Mouse (Mus musculus) embryonic fibroblast, embryonic 13.5 days (primary cell): Measurements from ENCODE around the gene Mroh2a.

Experiments used
- CTCF ChIP-seq: IDR thresholded peaks from 2 replicates; pipeline ENCODE4 v1.5.1; 2011; ENCODE audit warnings: mild to moderate bottlenecking, control low read depth, low read length, moderate library complexity, borderline replicate concordance; ENCODE audit not compliant: insufficient read depth
- POLR2A ChIP-seq: IDR thresholded peaks from 2 replicates; pipeline ENCODE4 v1.6.1; 2011; ENCODE audit warnings: low read depth, mild to moderate bottlenecking, control low read depth, low read length, moderate library complexity

DNA sequence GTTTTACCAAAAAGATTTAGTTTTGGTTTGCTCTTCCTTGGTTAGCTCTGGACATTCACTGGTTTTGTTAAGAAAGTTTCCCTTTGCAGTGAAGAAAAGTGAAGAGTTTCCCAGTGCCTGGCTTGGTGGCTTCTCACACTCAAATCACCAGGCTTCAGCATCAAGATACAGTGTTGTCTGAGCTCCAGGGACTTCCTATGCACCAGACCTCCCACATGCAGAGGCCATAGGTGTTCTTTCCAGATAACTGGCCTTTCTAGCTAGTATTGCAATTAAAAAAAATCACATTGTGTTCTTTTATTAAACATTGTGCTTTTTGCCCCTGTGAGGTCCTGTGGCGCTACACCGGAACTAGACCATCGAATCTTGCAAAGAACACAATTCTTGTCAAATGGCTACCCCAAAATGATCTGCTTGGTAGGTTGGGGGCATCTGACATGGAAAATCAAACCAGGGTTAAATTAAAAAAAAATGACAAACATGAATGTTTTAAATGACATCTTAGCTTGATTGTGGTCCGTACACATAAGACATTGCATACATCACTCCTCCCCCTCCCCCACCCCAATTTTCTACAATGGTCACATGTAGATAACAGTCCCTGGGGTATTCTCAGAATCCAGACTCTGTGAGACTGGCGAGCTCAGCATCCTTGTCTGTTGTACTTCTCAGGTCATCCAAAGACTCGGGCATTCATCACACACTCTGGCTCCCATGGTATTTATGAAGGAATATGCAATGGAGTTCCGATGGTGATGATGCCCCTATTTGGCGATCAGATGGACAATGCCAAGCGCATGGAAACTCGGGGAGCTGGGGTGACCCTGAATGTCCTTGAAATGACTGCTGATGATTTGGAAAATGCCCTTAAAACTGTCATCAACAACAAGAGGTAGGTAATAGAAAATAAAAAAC, 11.1 kb upstream of the Mroh2a start:
- no peak for TF ChIP-seq CTCF
- TF ChIP-seq POLR2A: no peak
